Mouse (Mus musculus) left cerebral cortex, postnatal 36 days (tissue): ENCODE measurements around the gene Brpf1. TPM values are rescaled to one million over a fixed set of nuclear protein-coding genes. Genes with fewer than 3 reads are reported as not detected.

Experiments used
- DNase-seq, 2 experiments: peaks; one replicate each; pipeline ENCODE4 v3.0.0; 2021 to 2022; ENCODE audit warnings: low spot score in 2 of 2, mixed read lengths in 1 of 2
- intact Hi-C: fragments of 180-260 bp; cut with DNase I; formaldehyde crosslinking; loops from one replicate; pipeline ENCODE4 v1.15.1; 2025
- total RNA-seq, 2 experiments: library from RNA; stranded (reverse); gene quantifications; 2 replicates each; pipeline ENCODE4 v1.2.3; 2021

Gene Brpf1
- total RNA-seq, 2 experiments from 2014 or later, result 29.0 to 30.3 TPM

GRCm38 (mm10) chr6:113346897-113347296 lies 40.0 kb downstream of the Brpf1 start:
- DNase-seq, result no peak
- intact Hi-C loops, result no loop called here

GRCm38 (mm10) chr6:113350538-113350937 lies 43.6 kb downstream of the Brpf1 start:
- intact Hi-C loops, result no loop called here
- no peak for DNase-seq

- intact Hi-C loops, result no loop called here
- DNase-seq, result no peak
These were observed 44.2 kb downstream of the Brpf1 start for GRCm38 (mm10) chr6:113351161-113351560.

- intact Hi-C loops, result no loop called here
- no peak for DNase-seq
These were observed 44.7 kb downstream of the Brpf1 start for GRCm38 (mm10) chr6:113351653-113352052.

- no peak for DNase-seq
These were observed 45.9 kb downstream of the Brpf1 start for GRCm38 (mm10) chr6:113352820-113353219.

GRCm38 (mm10) chr6:113353696-113354095 lies 46.8 kb downstream of the Brpf1 start:
- DNase-seq, result no peak
- intact Hi-C loops, result no loop called here

More at GRCm38 (mm10) chr6:113352820-113353219, 45.9 kb downstream of the Brpf1 start:
- intact Hi-C loops, result no loop called here

GRCm38 (mm10) chr6:113361476-113361875 lies 54.5 kb downstream of the Brpf1 start:
- DNase-seq, result no peak
- intact Hi-C loops, result no loop called here

- intact Hi-C loops, result no loop called here
- no peak for DNase-seq
These were observed 55.3 kb downstream of the Brpf1 start for GRCm38 (mm10) chr6:113362241-113362640.

- no peak for DNase-seq
- intact Hi-C loops, result no loop called here
These were observed 57.7 kb downstream of the Brpf1 start for GRCm38 (mm10) chr6:113364518-113365135.

GRCm38 (mm10) chr6:113366639-113367038 lies 59.7 kb downstream of the Brpf1 start:
- intact Hi-C loops, result no loop called here
- DNase-seq, result no peak

- DNase-seq, result no peak
- intact Hi-C loops, result no loop called here
These were observed 60.6 kb downstream of the Brpf1 start for GRCm38 (mm10) chr6:113367574-113367973.

- intact Hi-C loops, result no loop called here
- DNase-seq, result no peak
These were observed 61.2 kb downstream of the Brpf1 start for GRCm38 (mm10) chr6:113368124-113368523.

GRCm38 (mm10) chr6:113368577-113368976 lies 61.6 kb downstream of the Brpf1 start:
- intact Hi-C loops, result no loop called here
- DNase-seq, result no peak

- DNase-seq, result no peak
- intact Hi-C loops, result no loop called here
These were observed 63.4 kb downstream of the Brpf1 start for GRCm38 (mm10) chr6:113370194-113370929.

- intact Hi-C loops, result no loop called here
- DNase-seq, result no peak
These were observed 66.6 kb downstream of the Brpf1 start for GRCm38 (mm10) chr6:113373491-113373890.

Other genes starting within 250 kb of the Brpf1 start
- 100 to 1,000 TPM in 1 of 2 experiments, 10 to 100 TPM in 1; 99.2 to 130 TPM for gene Setd5, start 229.8 kb upstream of the Brpf1 start, total RNA-seq
- gene Lhfpl4, start 111.8 kb upstream of the Brpf1 start, total RNA-seq, result 10 to 100 TPM; 79.6 to 85.5 TPM
- gene Mtmr14, start 69.3 kb upstream of the Brpf1 start, total RNA-seq, result 10 to 100 TPM; 15.3 to 17.4 TPM
- 10 to 100 TPM; 76.4 to 79.5 TPM for gene Cpne9, start 24.8 kb upstream of the Brpf1 start, total RNA-seq
- gene Ogg1, start 19.8 kb downstream of the Brpf1 start, total RNA-seq, result 1 to 10 TPM; 6.5 to 7.1 TPM
- gene Camk1, start 36.8 kb downstream of the Brpf1 start, total RNA-seq, result 100 to 1,000 TPM; 106 to 123 TPM
- gene Tada3, start 70.7 kb downstream of the Brpf1 start, total RNA-seq, result 10 to 100 TPM; 52.0 to 55.2 TPM
- gene Arpc4, start 71.0 kb downstream of the Brpf1 start, total RNA-seq, result 100 to 1,000 TPM; 245 to 295 TPM
- gene Ttll3, start 82.1 kb downstream of the Brpf1 start, total RNA-seq, result 10 to 100 TPM in 1 of 2 experiments, 1 to 10 TPM in 1; 9.3 to 14.2 TPM
- 10 to 100 TPM; 17.1 to 19.0 TPM for gene Rpusd3, start 112.2 kb downstream of the Brpf1 start, total RNA-seq
- not detected for gene Cidec, start 128.6 kb downstream of the Brpf1 start, total RNA-seq
- gene Jagn1, start 135.4 kb downstream of the Brpf1 start, total RNA-seq, result 10 to 100 TPM; 38.0 to 41.8 TPM
- under 1 TPM; 0.54 to 0.57 TPM for gene Il17re, start 151.3 kb downstream of the Brpf1 start, total RNA-seq
- 1 to 10 TPM; 4.7 to 5.3 TPM for gene Il17rc, start 164.3 kb downstream of the Brpf1 start, total RNA-seq
- 100 to 1,000 TPM; 102 to 119 TPM for gene Creld1, start 176.2 kb downstream of the Brpf1 start, total RNA-seq
- gene Prrt3, start 194.8 kb downstream of the Brpf1 start, total RNA-seq, result 10 to 100 TPM; 59.4 to 59.9 TPM
- 10 to 100 TPM; 71.7 to 81.1 TPM for gene Emc3, start 224.5 kb downstream of the Brpf1 start, total RNA-seq
- 1 to 10 TPM; 1.5 to 3.3 TPM for gene Fancd2, start 224.5 kb downstream of the Brpf1 start, total RNA-seq